Mouse (Mus musculus) lung, adult 2 months (tissue): ENCODE data around the gene Tgif1.

Source experiments
- CTCF ChIP-seq: fragments of 200-500 bp; IDR thresholded peaks from 2 replicates; pipeline ENCODE4 v1.5.1; 2011; ENCODE audit warnings: mild to moderate bottlenecking, low read length, control low read depth; ENCODE audit not compliant: insufficient read depth
- POLR2A ChIP-seq: fragments of 200-500 bp; IDR thresholded peaks from 2 replicates; pipeline ENCODE4 v1.6.1; 2011; ENCODE audit warnings: low read depth, mild to moderate bottlenecking, control low read depth, low read length, borderline replicate concordance; ENCODE audit errors: extremely low read depth

DNA sequence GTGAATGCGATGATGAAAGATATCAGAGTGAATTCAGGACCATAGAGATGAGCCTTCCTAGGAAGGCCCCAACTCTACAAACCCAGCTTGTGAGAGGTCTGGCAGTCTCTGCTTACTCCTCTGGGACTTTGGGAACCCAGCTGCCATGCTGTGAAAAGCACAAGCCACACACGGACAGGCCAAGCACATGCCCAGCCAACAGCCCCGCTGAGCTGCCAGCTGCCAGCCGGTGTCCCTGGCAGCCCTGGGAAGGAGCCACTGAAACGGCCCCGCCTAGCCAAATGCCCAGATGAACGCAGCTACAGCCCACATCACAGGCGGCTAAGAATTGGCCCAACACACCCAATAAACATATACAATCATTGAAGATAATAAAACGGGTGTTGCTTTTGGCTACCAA lies 41.5 kb upstream of the Tgif1 start:
- TF ChIP-seq CTCF, result no peak
- TF ChIP-seq POLR2A, result no peak
